Mouse (Mus musculus): Measurements from ENCODE around the gene Il16. TPM values are rescaled to one million over a fixed set of nuclear protein-coding genes. Genes with fewer than 3 reads are reported as not detected.

Gene Il16
- polyA plus RNA-seq, 1 experiment from 2014 or later, result 0.90 TPM

DNA sequence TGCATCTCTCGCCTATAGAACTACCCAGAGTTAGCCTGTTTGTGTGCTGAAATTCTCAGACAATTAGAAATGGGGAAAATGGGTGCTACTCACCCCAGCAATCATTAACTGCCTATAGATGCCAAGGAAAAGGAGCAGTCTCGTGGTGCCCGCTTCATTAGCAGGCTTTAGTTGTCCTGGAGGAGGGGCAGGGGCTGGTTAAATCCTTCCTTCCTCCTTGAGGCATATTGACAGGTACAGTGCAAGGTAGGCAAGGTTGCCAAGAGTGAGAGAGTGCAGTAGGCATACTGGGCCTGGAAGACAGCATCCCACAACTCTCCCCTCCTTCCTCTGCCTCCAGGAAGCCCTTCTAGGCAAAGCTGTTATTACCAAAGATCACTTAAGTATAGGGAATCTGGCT is 151.5 kb downstream of the Il16 start:
- Histone ChIP-seq H3K4me3 (replicated peaks; ENCODE audit: low read length) (no peak overlapping the region), H3K4me2 (ENCODE audit: low read length) (no peak overlapping the region), H3K36me3 (ENCODE audit: control insufficient read depth, insufficient read depth) (no peaks in the 10 kb centered on the region), H3K9me3 (ENCODE audit: control insufficient read depth, low read length) (no peaks in the 10 kb centered on the region), H3K27ac (ENCODE audit: low read length) (no peak overlapping the region), H3K27me3 (replicated peaks; ENCODE audit: control insufficient read depth, insufficient read depth, low read length) (no peaks in the 10 kb centered on the region), H3K9ac (replicated peaks; ENCODE audit: low read depth, low read length) (no peak overlapping the region), H3K4me1 (replicated peaks; ENCODE audit: control insufficient read depth, insufficient read depth, low read length) (no peaks in the 10 kb centered on the region)
- ATAC-seq, result no peak
- WGBS, result 64% methylated on average over 3 of the region's 3 CpGs

Other genes starting within 250 kb of the Il16 start
- 0.22 and 0.23 TPM in 2 replicates for gene Tmc3, start 160.8 kb downstream of the Il16 start, polyA plus RNA-seq (2015; fragmentation: Nextera tagmentation; extraction: Ambion mirVana)
- 7.2 and 8.3 TPM in 2 replicates for gene Stard5, start 113.8 kb downstream of the Il16 start, polyA plus RNA-seq (2015; fragmentation: Nextera tagmentation; extraction: Ambion mirVana)
- gene Cfap161, start 49.2 kb upstream of the Il16 start, polyA plus RNA-seq (2015; fragmentation: Nextera tagmentation; extraction: Ambion mirVana), result 0.73 and 0.91 TPM in 2 replicates
- 4.7 and 5.4 TPM in 2 replicates for gene Tlnrd1, start 138.6 kb upstream of the Il16 start, polyA plus RNA-seq (2015; fragmentation: Nextera tagmentation; extraction: Ambion mirVana)
- 64.4 and 72.8 TPM in 2 replicates for gene Mesd, start 138.7 kb upstream of the Il16 start, polyA plus RNA-seq (2015; fragmentation: Nextera tagmentation; extraction: Ambion mirVana)

Data from forebrain, embryonic 16.5 days (tissue).